Mouse (Mus musculus): ENCODE measurements at regions not wholly inside any gene's neighbourhood (a gene's known extent, or its start where the extent isn't known, plus 50 kb on each side); places are given as distances from the start of the nearest gene placed in this dataset.

- TF ChIP-seq CTCF (IDR thresholded peaks at IDR 0.05; ENCODE audit: insufficient read depth, low read length) (no peak), POLR2A (IDR thresholded peaks at IDR 0.05; ENCODE audit: borderline replicate concordance, extremely low read depth, low read depth, low read length) (no peak)
Observed at GRCm38 (mm10) chr3:19367761-19368160, 260.7 kb downstream of the 1700064H15Rik start.
